Mouse (Mus musculus) thymus, postnatal 10 days (tissue): ENCODE results near the gene 9030025P20Rik.
A peak's percentile ranks its signal among the peaks of the same experiment; 100 is the strongest.
"Not testable (repeated sequence)": the region's sequence is repeated elsewhere in the genome, so short reads cannot be mapped to it uniquely, and the experiment has no call there.

Experiments
- DNase-seq, 2 experiments: peaks; one replicate each; pipeline ENCODE4 v3.0.0; 2021; ENCODE audit warnings: low spot score in 2 of 2

Gene 9030025P20Rik

DNA sequence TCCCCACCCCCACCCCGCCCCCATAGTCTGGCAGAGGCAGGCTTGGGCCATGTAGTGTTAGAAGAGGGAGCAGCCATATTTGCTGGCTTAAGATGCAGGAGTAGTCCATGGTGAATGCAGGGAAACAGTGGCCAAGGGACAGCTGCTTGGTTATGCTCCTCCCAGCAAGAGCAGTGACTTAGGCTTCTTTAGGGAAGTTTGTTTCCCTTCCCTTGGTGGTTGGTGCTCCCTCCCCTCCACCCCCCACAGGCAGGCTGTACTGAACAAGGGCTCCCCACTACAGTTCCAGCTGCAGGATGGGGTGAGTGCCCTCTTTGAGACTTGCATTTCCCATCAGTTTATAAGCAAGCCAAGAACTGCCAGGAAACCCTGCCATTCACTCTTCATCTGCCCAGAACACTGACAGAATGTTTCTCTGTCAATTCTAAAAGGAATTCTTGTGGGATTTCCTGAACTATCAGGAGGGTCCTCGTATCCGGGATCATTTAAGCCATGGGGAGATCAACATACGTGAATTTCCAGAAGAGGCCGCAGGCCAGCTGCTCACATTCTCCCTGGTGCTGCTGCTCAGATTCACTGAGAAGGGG lies 11.9 kb downstream of the 9030025P20Rik start:
- not testable (repeated sequence) for DNase-seq

- not testable (repeated sequence) for DNase-seq
Measured at GRCm38 (mm10) chr17:14992522-14993138, 14.4 kb downstream of the 9030025P20Rik start.

GRCm38 (mm10) chr17:14993139-14993832 lies 15.0 kb downstream of the 9030025P20Rik start:
- not testable (repeated sequence) for DNase-seq

GRCm38 (mm10) chr17:14994140-14994539 lies 15.9 kb downstream of the 9030025P20Rik start:
- not testable (repeated sequence) for DNase-seq

DNA sequence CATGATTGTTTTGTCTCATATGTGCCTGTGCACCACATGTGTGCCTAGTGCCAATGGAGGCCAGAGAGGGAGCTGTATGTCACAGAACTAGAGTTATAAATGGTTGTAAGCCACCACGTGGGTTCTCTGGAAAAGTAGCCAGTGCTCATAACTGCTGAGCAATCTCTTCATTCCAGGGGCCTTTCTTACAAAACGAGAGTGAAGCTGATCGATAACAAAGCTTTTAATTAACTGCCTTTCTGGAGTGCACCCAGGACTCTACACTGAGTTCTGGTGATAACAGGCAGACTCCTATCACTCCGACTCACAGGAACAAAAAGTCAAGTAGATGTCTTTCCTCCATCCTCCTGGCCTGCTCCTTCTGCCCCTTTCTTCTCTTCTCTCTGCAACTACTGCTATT lies 21.8 kb downstream of the 9030025P20Rik start:
- DNase-seq, result not testable (repeated sequence)

GRCm38 (mm10) chr17:15009088-15009487 lies 30.8 kb downstream of the 9030025P20Rik start:
- not testable (repeated sequence) for DNase-seq

DNA sequence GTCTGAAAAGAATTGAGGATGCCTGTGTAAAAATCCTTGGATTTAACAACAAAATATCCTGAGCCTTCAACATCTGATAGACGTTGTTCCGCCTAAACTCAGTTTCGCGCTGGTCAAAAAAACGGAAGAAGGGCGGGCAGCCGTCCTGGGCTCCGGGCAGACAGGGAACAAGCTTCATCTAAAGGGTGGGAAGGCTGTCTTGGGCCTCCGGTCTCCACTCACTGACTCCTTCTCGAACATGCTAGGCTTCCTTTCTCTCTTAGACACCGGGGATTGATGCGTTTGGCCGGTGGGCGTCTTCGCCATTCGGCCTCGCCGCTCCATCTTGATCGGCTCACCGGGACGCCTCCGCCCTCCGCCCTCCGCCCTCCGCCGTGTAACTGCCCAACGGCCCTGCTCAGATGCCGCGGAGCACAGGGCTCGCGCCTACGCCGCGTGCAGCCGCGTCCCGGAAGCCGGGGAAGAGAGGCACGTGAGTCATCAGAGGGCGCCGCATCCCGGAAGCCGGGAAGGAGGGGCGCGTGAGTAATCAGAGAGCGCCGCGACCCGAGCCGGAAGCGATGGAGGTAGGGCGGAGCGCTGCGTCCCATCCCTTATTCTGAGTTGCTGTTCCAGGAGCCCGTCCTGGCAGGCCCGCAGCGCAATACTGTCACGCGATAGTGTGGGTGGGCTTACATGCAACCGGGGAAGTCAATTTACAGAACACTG lies 31.6 kb downstream of the 9030025P20Rik start, which contains the start of gene Gm3435:
TSS of gene Gm3435 (plus strand) at position 471 of the 708 bp plus-strand sequence.
- DNase-seq, result not testable (repeated sequence)

DNA sequence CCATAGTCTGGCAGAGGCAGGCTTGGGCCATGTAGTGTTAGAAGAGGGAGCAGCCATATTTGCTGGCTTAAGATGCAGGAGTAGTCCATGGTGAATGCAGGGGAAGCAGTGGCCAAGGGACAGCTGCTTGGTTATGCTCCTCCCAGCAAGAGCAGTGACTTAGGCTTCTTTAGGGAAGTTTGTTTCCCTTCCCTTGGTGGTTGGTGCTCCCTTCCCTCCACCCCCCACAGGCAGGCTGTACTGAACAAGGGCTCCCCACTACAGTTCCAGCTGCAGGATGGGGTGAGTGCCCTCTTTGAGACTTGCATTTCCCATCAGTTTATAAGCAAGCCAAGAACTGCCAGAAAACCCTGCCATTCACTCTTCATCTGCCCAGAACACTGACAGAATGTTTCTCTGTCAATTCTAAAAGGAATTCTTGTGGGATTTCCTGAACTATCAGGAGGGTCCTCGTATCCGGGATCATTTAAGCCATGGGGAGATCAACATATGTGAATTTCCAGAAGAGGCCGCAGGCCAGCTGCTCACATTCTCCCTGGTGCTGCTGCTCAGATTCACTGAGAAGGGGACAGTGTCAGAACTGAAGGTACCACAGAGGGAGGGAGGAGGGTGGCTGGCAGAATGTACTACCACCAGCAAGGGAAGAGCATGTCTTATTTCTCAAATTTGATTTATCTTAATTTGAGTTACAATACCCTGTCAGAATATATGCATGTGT lies 43.4 kb downstream of the 9030025P20Rik start:
- DNase-seq, result peak; percentile 2

- not testable (repeated sequence) for DNase-seq
Measured at GRCm38 (mm10) chr17:15023878-15024492, 45.7 kb downstream of the 9030025P20Rik start.

DNA sequence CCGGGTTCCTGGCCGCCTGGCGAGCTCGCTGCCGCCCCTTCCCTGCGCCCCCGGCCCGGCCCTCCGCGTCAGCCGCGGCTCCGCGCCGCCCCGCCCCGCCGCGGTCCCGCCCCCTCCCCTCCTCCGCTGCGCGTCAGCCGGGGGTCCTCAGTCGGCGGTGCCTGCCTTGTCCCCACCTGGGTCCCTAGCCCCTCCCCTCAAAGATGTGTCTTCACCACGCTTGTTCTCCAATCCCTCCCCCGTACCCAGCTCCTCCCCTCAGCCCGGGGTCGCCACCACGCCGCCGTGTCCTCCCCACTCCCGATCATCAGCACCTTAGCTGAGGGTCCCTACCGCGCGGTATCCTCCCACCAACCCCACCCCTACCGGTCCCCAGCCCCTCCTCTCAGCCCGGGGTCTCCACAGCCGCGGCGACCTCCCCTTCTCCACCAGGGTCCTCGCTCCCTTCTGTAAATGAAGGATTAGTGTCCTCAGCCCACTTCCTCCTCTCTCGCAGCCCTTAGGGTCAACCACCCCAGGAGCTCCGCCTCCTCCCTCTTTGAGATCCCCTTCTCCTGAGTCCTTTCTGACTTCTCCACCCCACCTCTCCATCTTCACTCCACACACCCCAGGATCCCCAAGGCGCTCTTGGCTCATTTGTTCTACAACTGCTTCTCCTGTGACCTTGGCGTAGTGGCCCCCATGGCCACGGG lies 46.4 kb downstream of the 9030025P20Rik start:
- not testable (repeated sequence) for DNase-seq

- DNase-seq, result not testable (repeated sequence)
Measured at GRCm38 (mm10) chr17:15025513-15025912, 47.2 kb downstream of the 9030025P20Rik start.

DNA sequence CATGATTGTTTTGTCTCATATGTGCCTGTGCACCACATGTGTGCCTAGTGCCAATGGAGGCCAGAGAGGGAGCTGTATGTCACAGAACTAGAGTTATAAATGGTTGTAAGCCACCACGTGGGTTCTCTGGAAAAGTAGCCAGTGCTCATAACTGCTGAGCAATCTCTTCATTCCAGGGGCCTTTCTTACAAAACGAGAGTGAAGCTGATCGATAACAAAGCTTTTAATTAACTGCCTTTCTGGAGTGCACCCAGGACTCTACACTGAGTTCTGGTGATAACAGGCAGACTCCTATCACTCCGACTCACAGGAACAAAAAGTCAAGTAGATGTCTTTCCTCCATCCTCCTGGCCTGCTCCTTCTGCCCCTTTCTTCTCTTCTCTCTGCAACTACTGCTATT lies 53.1 kb downstream of the 9030025P20Rik start:
- not testable (repeated sequence) for DNase-seq

- DNase-seq, result not testable (repeated sequence)
Measured at GRCm38 (mm10) chr17:15040455-15040854, 62.2 kb downstream of the 9030025P20Rik start.
